Comparison of ENCODE assay signal across 27 mouse cellular contexts in genomic region chr5:46151973-46152372, GRCm38 (mm10).
DNase-seq lines count a peak whose midpoint lies in the region; ATAC-seq and TF ChIP-seq lines count a peak whose summit lies in the region.
"Had no signal": no experiment of that assay in that cellular context is flagged by ENCODE, and none has a peak within 500 bp of the region (broad histone marks: within the 10 kb centered on the region; RNA-seq: fewer than 3 reads in every experiment).

No protein-coding gene starts in this region.

- H3K4me2 ChIP-seq in forebrain, embryonic 13.5 days, result no peak overlapping the region
- H3K4me2 ChIP-seq in lung, embryonic 14.5 days, result no peak overlapping the region
- H3K4me2 ChIP-seq in midbrain, embryonic 14.5 days (ENCODE audit: low read length), result no peak overlapping the region
- no peak overlapping the region for H3K4me2 ChIP-seq in midbrain, embryonic 16.5 days (ENCODE audit: low read length)
- no peak overlapping the region for H3K4me2 ChIP-seq in forebrain, embryonic 15.5 days (replicated peaks)
- H3K4me2 ChIP-seq: heart, embryonic 15.5 days; hindbrain, embryonic 13.5 days; limb, embryonic 12.5 days; liver, embryonic 15.5 days; midbrain, embryonic 11.5 days had no signal

- no peaks in the 10 kb centered on the region for H3K36me3 ChIP-seq in forebrain, embryonic 13.5 days (ENCODE audit: poor library complexity, severe bottlenecking)
- H3K36me3 ChIP-seq in forebrain, embryonic 10.5 days (replicated peaks), result no peaks in the 10 kb centered on the region
- no peaks in the 10 kb centered on the region for H3K36me3 ChIP-seq in lung, embryonic 14.5 days (ENCODE audit: insufficient read depth)
- H3K36me3 ChIP-seq in midbrain, embryonic 14.5 days (ENCODE audit: control insufficient read depth, insufficient read depth, low read length), result no peaks in the 10 kb centered on the region
- no peaks in the 10 kb centered on the region for H3K36me3 ChIP-seq in midbrain, embryonic 16.5 days (ENCODE audit: control insufficient read depth, insufficient read depth, low read length)
- H3K36me3 ChIP-seq in forebrain, embryonic 15.5 days, result no peaks in the 10 kb centered on the region
- H3K36me3 ChIP-seq: heart, embryonic 10.5 days; heart, embryonic 15.5 days; hindbrain, embryonic 13.5 days; limb, embryonic 12.5 days; liver, embryonic 15.5 days had no signal

- no peaks in the 10 kb centered on the region for H3K9me3 ChIP-seq in forebrain, embryonic 13.5 days (replicated peaks)
- no peaks in the 10 kb centered on the region for H3K9me3 ChIP-seq in forebrain, embryonic 10.5 days
- no peaks in the 10 kb centered on the region for H3K9me3 ChIP-seq in lung, embryonic 14.5 days (ENCODE audit: low read depth, low read length)
- H3K9me3 ChIP-seq in midbrain, embryonic 14.5 days (ENCODE audit: control insufficient read depth, low read length), result no peaks in the 10 kb centered on the region
- no peaks in the 10 kb centered on the region for H3K9me3 ChIP-seq in midbrain, embryonic 16.5 days (replicated peaks; ENCODE audit: control insufficient read depth, low read length, poor library complexity, severe bottlenecking)
- no peaks in the 10 kb centered on the region for H3K9me3 ChIP-seq in forebrain, embryonic 15.5 days
- H3K9me3 ChIP-seq: heart, embryonic 10.5 days; heart, embryonic 15.5 days; hindbrain, embryonic 13.5 days; limb, embryonic 12.5 days; liver, embryonic 15.5 days had no signal

- H3K27me3 ChIP-seq in forebrain, embryonic 13.5 days, result 0 out of 2 replicates have a peak, but pooled peaks cover 6% of the 10 kb centered on the region
- peaks cover 23% of the 10 kb centered on the region for H3K27me3 ChIP-seq in forebrain, embryonic 10.5 days (ENCODE audit: poor library complexity, severe bottlenecking)
- no peaks in the 10 kb centered on the region for H3K27me3 ChIP-seq in lung, embryonic 14.5 days (ENCODE audit: insufficient read depth, low read length)
- no peaks in the 10 kb centered on the region for H3K27me3 ChIP-seq in midbrain, embryonic 14.5 days (ENCODE audit: control insufficient read depth, insufficient read depth, low read length)
- H3K27me3 ChIP-seq in midbrain, embryonic 16.5 days (ENCODE audit: control insufficient read depth, insufficient read depth, low read depth, low read length), result no peaks in the 10 kb centered on the region
- H3K27me3 ChIP-seq in forebrain, embryonic 15.5 days, result 0 out of 2 replicates have a peak, but pooled peaks cover 3% of the 10 kb centered on the region
- H3K27me3 ChIP-seq: heart, embryonic 15.5 days; hindbrain, embryonic 13.5 days; limb, embryonic 12.5 days; liver, embryonic 15.5 days had no signal

- H3K4me1 ChIP-seq in forebrain, embryonic 13.5 days, result peaks cover 20% of the 10 kb centered on the region
- peaks cover 23% of the 10 kb centered on the region for H3K4me1 ChIP-seq in forebrain, embryonic 10.5 days
- no peaks in the 10 kb centered on the region for H3K4me1 ChIP-seq in lung, embryonic 14.5 days (ENCODE audit: insufficient read depth)
- peaks cover 9% of the 10 kb centered on the region for H3K4me1 ChIP-seq in midbrain, embryonic 14.5 days (ENCODE audit: control insufficient read depth, insufficient read depth, low read length)
- H3K4me1 ChIP-seq in midbrain, embryonic 16.5 days (ENCODE audit: control insufficient read depth, insufficient read depth, low read length), result peaks cover 12% of the 10 kb centered on the region
- peaks cover 23% of the 10 kb centered on the region for H3K4me1 ChIP-seq in forebrain, embryonic 15.5 days
- H3K4me1 ChIP-seq: heart, embryonic 10.5 days; heart, embryonic 15.5 days; limb, embryonic 12.5 days; liver, embryonic 15.5 days had no signal

- H3K9ac ChIP-seq in forebrain, embryonic 13.5 days, result no peak overlapping the region
- no peak overlapping the region for H3K9ac ChIP-seq in lung, embryonic 14.5 days
- no peak overlapping the region for H3K9ac ChIP-seq in midbrain, embryonic 14.5 days (replicated peaks; ENCODE audit: low read length)
- H3K9ac ChIP-seq in midbrain, embryonic 16.5 days (ENCODE audit: low read depth, low read length), result no peak overlapping the region
- no peak overlapping the region for H3K9ac ChIP-seq in forebrain, embryonic 15.5 days (replicated peaks)
- H3K9ac ChIP-seq: heart, embryonic 15.5 days; hindbrain, embryonic 13.5 days; limb, embryonic 12.5 days; liver, embryonic 15.5 days had no signal

- DNase-seq in forebrain, embryonic 10.5 days (ENCODE audit: extremely low spot score, low spot score), result no peak
- DNase-seq in lung, embryonic 14.5 days, result peak; percentile 42
- DNase-seq in lung, postnatal 25 days (ENCODE audit: low spot score), result no peak
- DNase-seq in midbrain, embryonic 14.5 days, result peak; percentile 8
- DNase-seq in embryo, embryonic 10 days (ENCODE audit: low spot score), result no peak
- DNase-seq: adrenal gland, postnatal 10 days; cerebellum, adult 11-12 months; cerebellum, postnatal 10 days; gastrocnemius, postnatal 10 days; kidney, adult 11 months; kidney, postnatal 14 days; right cerebral cortex, postnatal 4 days; thymus, postnatal 4 days had no signal

- no peak overlapping the region for H3K27ac ChIP-seq in forebrain, embryonic 13.5 days
- H3K27ac ChIP-seq in forebrain, embryonic 10.5 days, result no peak overlapping the region
- no peak overlapping the region for H3K27ac ChIP-seq in lung, embryonic 14.5 days (ENCODE audit: low read depth)
- no peak overlapping the region for H3K27ac ChIP-seq in midbrain, embryonic 14.5 days (replicated peaks; ENCODE audit: low read depth, low read length)
- no peak overlapping the region for H3K27ac ChIP-seq in midbrain, embryonic 16.5 days (ENCODE audit: low read length)
- H3K27ac ChIP-seq in forebrain, embryonic 15.5 days (replicated peaks), result no peak overlapping the region
- H3K27ac ChIP-seq: heart, embryonic 10.5 days; heart, embryonic 15.5 days; hindbrain, embryonic 13.5 days; layer of hippocampus, adult 2 months; left cerebral cortex, adult 2 months; limb, embryonic 12.5 days; liver, embryonic 15.5 days had no signal

- 14% methylated on average over 3 of the region's 3 CpGs for WGBS in forebrain, embryonic 13.5 days
- WGBS in forebrain, embryonic 10.5 days, result 60% methylated on average over 3 of the region's 3 CpGs
- WGBS in lung, embryonic 14.5 days, result 29% methylated on average over 3 of the region's 3 CpGs
- 68% methylated on average over 3 of the region's 3 CpGs for WGBS in midbrain, embryonic 14.5 days
- WGBS in midbrain, embryonic 16.5 days, result 72% methylated on average over 3 of the region's 3 CpGs
- WGBS in forebrain, embryonic 15.5 days, result 7% methylated on average over 3 of the region's 3 CpGs

- ATAC-seq in forebrain, embryonic 13.5 days, result peak; percentile 80
- ATAC-seq in lung, embryonic 14.5 days (ENCODE audit: insufficient read depth), result peak; percentile 80; the same call in 1 of the 2 replicates
- ATAC-seq in midbrain, embryonic 14.5 days (ENCODE audit: low FRiP score, low TSS enrichment), result no peak
- no peak for ATAC-seq in midbrain, embryonic 16.5 days
- ATAC-seq in forebrain, embryonic 15.5 days (replicated peaks), result peak; percentile 88
- ATAC-seq: inflammation-experienced regulatory T-cells, adult 6 months; lung, postnatal 0 days; Patski had no signal

- no peak overlapping the region for H3K4me3 ChIP-seq in forebrain, embryonic 13.5 days
- no peak overlapping the region for H3K4me3 ChIP-seq in forebrain, embryonic 10.5 days
- no peak overlapping the region for H3K4me3 ChIP-seq in lung, embryonic 14.5 days (ENCODE audit: low read depth, low read length)
- H3K4me3 ChIP-seq in midbrain, embryonic 14.5 days (replicated peaks; ENCODE audit: low read depth, low read length), result no peak overlapping the region
- no peak overlapping the region for H3K4me3 ChIP-seq in midbrain, embryonic 16.5 days (ENCODE audit: low read depth, low read length)
- no peak overlapping the region for H3K4me3 ChIP-seq in forebrain, embryonic 15.5 days
- H3K4me3 ChIP-seq: heart, embryonic 10.5 days; heart, embryonic 15.5 days; hindbrain, embryonic 13.5 days; layer of hippocampus, adult 2 months; left cerebral cortex, adult 2 months; limb, embryonic 12.5 days; liver, embryonic 15.5 days had no signal

- no peak for TF ChIP-seq CTCF in lung, embryonic 14.5 days (IDR thresholded peaks at IDR 0.05; ENCODE audit: low read depth)

Comparison
In these comparisons a context has a peak if more than half of its experiments do, and no peak if none do; other contexts are left out.
1. DNase-seq: peak in lung, embryonic 14.5 days (single experiment) and midbrain, embryonic 14.5 days (single experiment); none in forebrain, embryonic 10.5 days (single experiment), lung, postnatal 25 days (single experiment) and embryo, embryonic 10 days (single experiment).
2. ATAC-seq: peak in forebrain, embryonic 13.5 days (single experiment), lung, embryonic 14.5 days (single experiment) and forebrain, embryonic 15.5 days (single experiment); none in midbrain, embryonic 14.5 days (single experiment) and midbrain, embryonic 16.5 days (single experiment).